ENCODE assay signal across 21 mouse cellular contexts in the genomic region with DNA sequence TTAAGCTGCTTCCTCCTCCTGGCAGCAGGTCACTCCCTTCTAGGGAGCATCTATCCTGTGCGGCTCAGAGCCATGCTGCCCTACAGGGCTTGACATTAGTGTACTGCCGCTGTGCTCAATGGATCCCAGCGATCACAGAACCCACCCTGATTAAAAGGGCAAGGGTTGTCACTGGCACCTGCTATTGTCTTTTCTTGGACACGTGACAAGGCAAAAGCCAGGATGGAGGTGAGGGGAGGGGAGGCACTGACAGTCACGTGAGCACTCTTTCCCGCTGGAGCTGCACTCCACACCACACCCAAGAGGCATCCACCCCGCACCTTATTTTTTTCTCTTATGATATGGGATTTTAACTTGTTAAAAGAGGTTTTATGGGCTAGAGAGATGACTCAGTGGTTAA. TPM values are rescaled to one million over a fixed set of nuclear protein-coding genes. Genes with fewer than 3 reads are reported as not detected.
DNase-seq lines count a peak whose midpoint lies in the region.
"Had no signal": no experiment of that assay in that cellular context is flagged by ENCODE, and none has a peak within 500 bp of the region (broad histone marks: within the 10 kb centered on the region; RNA-seq: fewer than 3 reads in every experiment).

No protein-coding gene starts in this region.

- H3K27me3 ChIP-seq in heart, embryonic 10.5 days (ENCODE audit: insufficient read depth, poor library complexity, severe bottlenecking) = no peaks in the 10 kb centered on the region
- H3K27me3 ChIP-seq: embryonic facial prominence, embryonic 15.5 days; hindbrain, embryonic 13.5 days had no signal

- no peaks in the 10 kb centered on the region for H3K9me3 ChIP-seq in heart, embryonic 10.5 days
- H3K9me3 ChIP-seq: embryonic facial prominence, embryonic 15.5 days; forebrain, embryonic 10.5 days; G1E; hindbrain, embryonic 13.5 days had no signal

- H3K36me3 ChIP-seq in heart, embryonic 10.5 days = peaks cover 44% of the 10 kb centered on the region
- H3K36me3 ChIP-seq: G1E had no signal

- 81% methylated on average over 7 of the region's 7 CpGs for WGBS in heart, embryonic 10.5 days

- peaks cover 78% of the 10 kb centered on the region for H3K4me1 ChIP-seq in heart, embryonic 10.5 days
- peaks cover 24% of the 10 kb centered on the region for H3K4me1 ChIP-seq in brown adipose tissue, adult 24 weeks (ENCODE audit: control insufficient read depth, insufficient read depth, insufficient read length, low read length)

- no peak for DNase-seq in heart, embryonic 10.5 days (ENCODE audit: low spot score)
- DNase-seq in heart, postnatal 4 days = no peak
- DNase-seq in retina, postnatal 1 day = peak; percentile 35
- DNase-seq in retina, embryonic 14.5 days (ENCODE audit: low spot score) = no peak
- DNase-seq in frontal cortex, postnatal 36 days (ENCODE audit: low spot score in 2 of 2) = no peak
- DNase-seq: adrenal gland, adult 8-10 months; adrenal gland, postnatal 36 days; cerebellum, adult 11 months; cerebellum, adult 8-10 months; cerebellum, postnatal 14 days; embryo, embryonic 11 days; gastrocnemius, postnatal 14 days; kidney, adult 11 months; kidney, adult 9 months had no signal

- no peak overlapping the region for H3K4me3 ChIP-seq in heart, embryonic 10.5 days
- H3K4me3 ChIP-seq in brown adipose tissue, adult 24 weeks (ENCODE audit: insufficient read depth, low read depth, low read length) = no peak overlapping the region
- H3K4me3 ChIP-seq: embryonic facial prominence, embryonic 15.5 days; erythroblast, embryonic 14.5 days; forebrain, embryonic 10.5 days; hindbrain, embryonic 13.5 days had no signal

- peak overlapping the region; percentile 90; the same call in 1 of the 2 replicates for H3K27ac ChIP-seq in heart, embryonic 10.5 days
- peak overlapping the region; percentile 84 for H3K27ac ChIP-seq in brown adipose tissue, adult 24 weeks (replicated peaks; ENCODE audit: low read depth, low read length)
- H3K27ac ChIP-seq: embryonic facial prominence, embryonic 15.5 days; hindbrain, embryonic 13.5 days; hindbrain, postnatal 0 days had no signal

RNA-seq across cellular contexts. Expression of a gene that starts 50.6 kb away (rescaled TPM):
- polyA plus RNA-seq in heart, embryonic 10.5 days (2016; fragmentation: Nextera tagmentation; extraction: Ambion mirVana) = 37.6 and 47.0 TPM in 2 replicates
- 10 to 100 TPM; 33.5 to 33.8 TPM for total RNA-seq in heart, postnatal 4 days (2021)
- polyA plus RNA-seq in brown adipose tissue, adult 24 weeks (2012; ENCODE audit: insufficient read depth, insufficient read length, missing spikeins) = 9.9 and 15.6 TPM in 2 replicates
